Mouse (Mus musculus) liver, postnatal 0 days (tissue): ENCODE measurements around the gene Anxa6.

ENCODE experiments used
- CTCF ChIP-seq: sonication (generic); IDR thresholded peaks from 2 replicates; pipeline ENCODE4 v1.5.1; 2016; ENCODE audit warnings: antibody characterized with exemption, low read depth
- EP300 ChIP-seq: IDR thresholded peaks from 2 replicates; pipeline ENCODE4 v1.6.1; 2016; ENCODE audit warnings: antibody characterized with exemption, low read depth, mild to moderate bottlenecking

DNA sequence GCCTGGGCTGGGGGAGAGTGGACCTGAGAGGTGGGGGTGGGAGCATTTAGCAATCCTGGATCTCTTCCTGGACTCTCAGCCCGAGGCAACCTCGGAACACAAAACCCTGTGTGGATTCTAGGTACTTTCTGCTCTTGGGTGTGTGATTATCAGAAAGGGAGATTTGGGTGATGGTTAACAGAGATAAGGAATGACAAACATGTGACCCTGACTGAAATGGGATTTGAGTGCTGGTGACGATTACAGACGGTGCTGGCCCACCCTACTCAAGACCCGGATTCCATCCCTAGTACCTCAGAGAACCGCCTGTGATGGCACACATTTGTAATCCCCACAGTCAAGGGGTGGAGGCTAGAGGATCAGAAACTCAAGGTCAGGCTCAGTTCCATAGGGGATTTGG lies 73.0 kb downstream of the Anxa6 start:
- no peak for TF ChIP-seq CTCF
- TF ChIP-seq EP300 = no peak
